Mouse (Mus musculus): ENCODE measurements around the gene Lmntd2.

Lmntd2 gene

DNA sequence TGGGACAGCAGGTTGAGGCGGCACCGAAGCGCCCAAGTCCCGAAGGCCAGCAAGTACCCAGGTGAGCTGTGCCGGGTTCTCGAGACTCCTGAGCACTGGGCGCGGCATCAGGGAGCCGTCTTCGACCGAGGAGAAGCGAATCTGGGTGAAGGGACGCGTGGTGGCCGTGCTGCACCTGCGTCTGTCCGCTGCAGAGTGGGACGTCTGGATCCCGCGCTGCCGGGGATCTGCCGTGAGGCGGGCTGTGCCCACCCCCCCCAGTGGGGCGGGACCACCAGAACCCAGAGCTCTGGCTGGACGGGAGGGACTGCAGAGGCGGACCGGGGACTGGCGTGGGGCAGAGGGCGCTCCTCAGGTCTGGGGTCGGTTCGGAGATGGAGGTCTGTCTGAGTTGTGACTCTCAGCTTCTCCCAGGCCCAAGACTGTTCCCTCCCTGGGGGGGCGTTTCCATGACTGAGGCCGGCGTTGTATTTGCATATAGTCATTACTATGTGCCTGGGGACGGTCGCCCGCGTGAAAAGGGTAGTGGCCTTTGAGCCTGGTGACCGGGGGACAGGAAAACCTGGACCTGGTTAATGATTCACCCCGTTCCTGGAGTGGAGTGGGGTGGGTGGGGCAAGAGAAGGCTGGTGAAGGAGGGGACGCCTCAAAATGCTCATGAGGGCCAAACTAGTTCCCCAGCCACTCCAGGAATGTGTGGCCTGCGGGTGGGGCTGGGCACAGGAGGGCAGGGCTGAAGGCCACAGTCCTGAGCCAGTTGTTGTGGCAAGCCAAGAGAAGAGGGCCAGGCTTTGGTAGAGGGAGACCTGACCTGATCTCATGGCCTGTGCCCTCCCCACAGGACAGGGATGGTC, 2.2 kb upstream of the Lmntd2 start:
- DNase-seq (ENCODE audit: low spot score): no peak

- DNase-seq (ENCODE audit: low spot score): peak; percentile 83
Observed at GRCm38 (mm10) chr7:141215101-141215879, 1.4 kb upstream of the Lmntd2 start, which contains the start of gene Rassf7. Gene Rassf7, plus strand, starts transcription at chr7:141215860.

- no peak for DNase-seq (ENCODE audit: low spot score)
Observed at GRCm38 (mm10) chr7:141214310-141214709, 430 bp upstream of the Lmntd2 start.

- no peak for DNase-seq (ENCODE audit: low spot score)
Observed at GRCm38 (mm10) chr7:141213133-141213532, 747 bp downstream of the Lmntd2 start.

DNA sequence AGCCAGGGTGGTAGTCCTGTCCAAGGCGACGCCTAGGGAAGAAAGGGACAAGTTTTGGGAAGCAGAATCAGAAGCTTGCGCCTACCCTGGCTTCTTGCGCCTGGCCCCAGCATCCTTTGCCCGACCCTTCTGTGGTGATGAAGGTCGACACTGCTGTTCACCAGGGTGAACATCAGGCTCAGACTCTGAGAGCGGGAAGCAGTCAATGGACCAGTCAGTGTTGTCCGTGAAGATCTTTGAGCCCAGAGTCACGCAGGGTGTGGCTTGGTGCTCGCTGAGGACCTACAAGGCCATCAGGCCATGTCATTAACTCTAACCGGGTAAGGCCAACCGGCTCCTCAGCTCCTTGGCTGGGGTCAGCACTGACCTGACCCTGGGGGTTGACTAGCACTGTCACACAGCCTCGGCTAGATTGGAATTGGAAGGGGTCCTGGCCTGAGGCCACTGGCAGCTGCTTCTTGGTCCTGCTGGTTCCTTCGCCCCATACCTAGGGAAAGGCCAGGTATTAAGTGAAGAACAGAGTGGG, 3.2 kb downstream of the Lmntd2 start:
- DNase-seq (ENCODE audit: low spot score): no peak

- DNase-seq (ENCODE audit: low spot score): no peak
Observed at GRCm38 (mm10) chr7:141210137-141210536, 3.7 kb downstream of the Lmntd2 start.

DNA sequence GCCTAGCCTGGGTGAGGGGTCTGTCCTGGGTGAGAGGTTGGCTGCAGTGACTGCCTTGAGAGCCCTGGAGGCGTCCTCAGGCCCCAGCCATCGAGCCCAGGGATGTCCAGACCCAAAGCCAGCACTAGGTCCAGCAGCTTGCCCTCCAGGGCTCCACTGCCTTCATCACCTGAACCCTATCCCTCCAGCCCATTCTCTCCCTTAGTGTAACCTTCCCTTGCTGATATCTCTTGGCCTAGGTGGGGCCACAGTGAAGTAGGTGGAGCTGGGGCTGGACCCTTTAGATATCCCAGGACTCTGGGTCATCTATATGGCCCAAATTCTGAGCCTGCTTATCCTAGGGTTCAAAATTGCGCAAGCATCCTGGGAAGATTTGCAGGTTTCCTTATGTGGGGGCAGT, 4.4 kb downstream of the Lmntd2 start:
- DNase-seq (ENCODE audit: low spot score): no peak

DNA sequence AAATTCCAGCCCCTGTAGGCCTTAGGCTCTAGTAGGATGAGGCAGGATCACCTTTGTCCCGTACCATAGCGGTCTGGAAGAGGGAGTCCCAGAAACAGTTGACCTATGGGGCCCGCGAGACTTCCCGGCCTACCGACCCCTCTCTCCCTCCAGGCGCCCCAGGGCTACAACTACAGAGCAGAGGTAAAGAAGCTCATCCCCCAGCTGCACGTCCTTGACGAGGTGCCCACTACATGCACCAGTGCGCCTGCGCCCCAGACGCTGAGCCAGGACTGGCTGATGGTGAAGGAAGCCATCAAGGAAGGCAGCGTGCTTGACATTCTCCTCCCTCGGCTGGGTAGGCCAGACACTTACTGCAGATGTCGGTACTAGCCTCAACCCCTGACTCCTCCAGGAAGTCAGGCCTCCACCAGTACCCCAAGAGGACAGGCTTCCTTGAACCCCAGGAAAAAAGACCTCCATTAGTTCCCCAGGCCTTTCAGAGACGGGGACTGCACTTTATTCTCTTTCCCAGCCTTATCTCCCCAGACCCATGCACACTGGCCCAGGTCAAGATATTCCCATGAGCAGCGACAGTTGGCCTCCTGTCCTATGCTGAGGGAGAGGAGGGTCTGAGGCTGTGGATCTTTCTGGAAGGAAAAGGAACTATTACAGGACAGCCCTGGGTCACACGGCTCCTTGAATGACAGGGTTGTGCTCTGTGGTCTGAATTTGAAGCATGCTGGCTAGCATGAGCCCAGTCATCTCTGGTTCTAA, 7.5 kb downstream of the Lmntd2 start:
- no peak for DNase-seq (ENCODE audit: low spot score)

DNA sequence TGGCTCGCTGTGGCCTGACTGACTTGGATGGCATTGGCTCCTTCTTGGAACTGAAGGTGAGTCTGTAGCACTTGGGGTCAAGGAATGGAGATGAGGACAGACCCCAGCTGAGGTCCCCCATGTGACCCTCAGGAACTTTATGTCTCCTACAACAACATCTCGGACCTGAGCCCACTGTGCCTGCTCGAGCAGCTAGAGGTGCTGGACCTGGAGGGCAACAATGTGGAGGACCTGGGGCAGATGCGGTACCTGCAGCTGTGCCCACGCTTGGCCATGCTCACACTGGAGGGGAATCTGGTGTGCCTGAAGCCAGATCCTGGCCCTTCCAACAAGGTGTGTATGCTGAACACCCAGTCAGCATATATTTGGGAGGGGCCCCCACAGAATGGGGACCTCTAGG, 8.4 kb downstream of the Lmntd2 start:
- no peak for DNase-seq (ENCODE audit: low spot score)

DNA sequence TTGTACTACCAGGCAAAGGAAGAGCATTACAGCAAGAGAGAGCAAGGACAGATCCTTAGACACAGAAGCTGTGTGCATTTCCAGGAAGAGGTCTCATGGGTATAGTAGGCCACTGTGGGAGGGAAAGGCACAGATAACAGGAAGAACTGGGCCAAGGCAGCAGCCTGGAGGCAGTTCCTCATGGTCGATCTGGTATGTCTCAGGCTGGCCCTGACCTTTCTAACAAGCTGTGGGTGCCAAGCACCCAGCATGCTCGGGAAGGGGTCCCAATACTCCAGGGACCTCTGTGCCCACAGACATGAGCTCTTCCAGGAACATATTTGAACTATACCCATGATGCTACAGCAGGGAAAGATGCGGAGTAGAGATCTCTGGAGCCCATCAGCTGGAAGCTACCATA, 9.3 kb downstream of the Lmntd2 start:
- DNase-seq (ENCODE audit: low spot score): no peak

GRCm38 (mm10) chr7:141198121-141198520, 15.8 kb downstream of the Lmntd2 start:
- DNase-seq (ENCODE audit: low spot score): no peak

DNA sequence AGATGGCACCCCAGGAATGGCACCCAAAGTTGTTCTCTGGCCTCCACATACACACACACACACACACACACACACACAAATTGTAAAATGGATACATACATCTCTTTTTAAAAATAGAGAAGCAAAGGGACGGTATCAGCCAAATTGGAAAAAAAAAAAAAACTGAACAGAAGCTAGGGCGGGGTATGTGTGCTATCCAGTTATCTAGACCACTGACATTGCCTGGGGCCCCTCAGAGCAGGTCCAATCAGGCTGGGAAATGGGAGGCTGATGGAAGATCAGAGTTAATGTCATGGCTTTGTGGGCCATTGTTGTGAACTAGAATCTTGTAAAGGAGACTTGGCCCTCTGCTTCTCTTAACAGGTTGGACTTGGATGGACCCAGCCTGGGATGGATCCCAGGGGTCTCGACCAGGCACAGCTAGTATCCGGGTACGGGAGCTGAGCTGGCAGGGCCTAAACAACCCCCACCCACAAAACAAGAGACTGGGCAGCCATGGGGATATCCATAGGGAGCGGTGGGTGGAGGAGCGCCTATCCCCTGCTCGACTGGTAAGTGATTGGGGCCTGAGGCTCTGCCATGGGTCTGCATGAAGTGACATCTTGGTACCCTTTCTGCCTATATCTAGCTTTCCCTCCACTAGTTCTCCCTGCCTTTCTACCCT, 17.1 kb downstream of the Lmntd2 start:
- no peak for DNase-seq (ENCODE audit: low spot score)

DNA sequence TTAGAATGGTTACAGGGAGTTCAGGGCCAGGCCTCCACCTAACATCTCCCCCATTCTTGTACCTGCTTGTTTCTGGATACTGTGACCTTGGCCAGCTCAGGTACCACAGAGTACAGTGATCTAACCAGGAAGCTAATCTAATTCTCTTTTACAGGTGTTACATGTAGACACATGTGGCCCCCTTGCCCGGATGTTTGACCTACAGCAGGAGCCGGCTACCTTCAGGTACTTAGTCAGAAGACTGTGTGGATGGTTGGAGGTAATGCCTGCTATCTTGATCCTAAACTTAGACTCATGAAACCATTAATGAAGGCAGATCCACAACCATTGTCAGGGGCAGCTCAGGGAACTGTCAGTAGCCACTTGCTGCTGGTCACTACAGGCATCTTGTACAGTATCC, 18.1 kb downstream of the Lmntd2 start:
- no peak for DNase-seq (ENCODE audit: low spot score)

GRCm38 (mm10) chr7:141194830-141195229, 19.1 kb downstream of the Lmntd2 start:
- peak; percentile 86 for DNase-seq (ENCODE audit: low spot score)

GRCm38 (mm10) chr7:141194409-141194808, 19.5 kb downstream of the Lmntd2 start:
- no peak for DNase-seq (ENCODE audit: low spot score)

GRCm38 (mm10) chr7:141193948-141194347, 19.9 kb downstream of the Lmntd2 start, which contains the start of the genes Hras and Lrrc56:
Gene Hras, minus strand, starts transcription at chr7:141194005.
Gene Lrrc56, plus strand, starts transcription at chr7:141194157.
- peak; percentile 97 for DNase-seq (ENCODE audit: low spot score)

DNA sequence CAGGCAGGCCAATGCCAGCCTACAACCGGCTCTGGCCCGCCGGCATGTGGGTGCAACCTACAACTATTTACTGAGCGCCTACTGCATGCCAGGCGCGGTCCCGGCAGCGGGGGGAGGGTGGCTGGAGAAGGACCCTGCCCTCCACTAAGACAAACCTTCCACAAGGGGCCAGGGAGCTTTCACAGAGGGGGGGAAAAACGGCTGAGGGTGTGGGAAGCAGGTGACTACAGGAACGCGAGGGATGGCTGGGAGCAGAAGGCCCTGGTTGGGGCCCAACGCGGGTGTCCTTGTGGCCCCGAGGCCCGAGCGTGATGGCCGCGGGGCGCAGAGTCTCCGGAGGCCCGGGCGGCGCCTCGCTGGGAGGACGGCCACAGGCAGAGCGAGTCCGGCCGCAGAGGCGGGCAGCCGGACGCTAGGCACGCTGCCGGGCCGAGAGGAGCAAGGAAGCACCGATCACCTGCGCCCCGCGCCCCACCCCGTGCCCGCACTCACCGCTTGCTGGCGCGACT, 20.5 kb downstream of the Lmntd2 start:
- DNase-seq (ENCODE audit: low spot score): peak; percentile 51

DNA sequence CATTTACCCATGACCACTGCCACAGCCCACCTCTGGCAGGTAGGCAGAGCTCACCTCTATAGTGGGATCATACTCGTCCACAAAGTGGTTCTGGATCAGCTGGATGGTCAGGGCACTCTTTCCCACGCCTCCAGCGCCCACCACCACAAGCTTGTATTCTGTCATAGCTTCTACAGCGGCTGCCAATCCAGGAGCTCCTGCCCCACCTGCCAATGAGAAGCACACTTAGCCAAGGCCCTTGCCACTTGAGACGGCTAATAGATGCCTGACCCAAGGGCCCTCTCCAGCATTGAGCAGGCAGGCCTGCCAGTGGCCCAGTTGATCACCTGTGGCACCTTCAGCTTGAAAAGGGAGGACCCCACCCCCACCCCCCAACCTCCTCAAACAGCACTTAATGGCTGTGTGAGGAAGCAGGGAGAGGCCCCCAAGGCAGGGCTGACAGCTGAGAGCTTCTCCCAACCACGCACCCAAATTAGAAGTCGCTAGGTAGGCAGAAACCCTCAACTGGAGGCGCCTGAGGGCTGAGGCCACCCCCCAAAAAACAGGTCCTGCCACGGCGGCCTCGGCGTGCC, 21.0 kb downstream of the Lmntd2 start:
- DNase-seq (ENCODE audit: low spot score): no peak

- no peak for DNase-seq (ENCODE audit: low spot score)
Observed at GRCm38 (mm10) chr7:141191796-141192685, 21.8 kb downstream of the Lmntd2 start.

- no peak for DNase-seq (ENCODE audit: low spot score)
Observed at GRCm38 (mm10) chr7:141191036-141191435, 22.8 kb downstream of the Lmntd2 start.
